Mouse (Mus musculus): ENCODE results near the gene Cap1. TPM values are rescaled to one million over a fixed set of nuclear protein-coding genes. Genes with fewer than 3 reads are reported as not detected.

Cap1 gene
- polyA plus RNA-seq (2016; fragmentation: Nextera tagmentation; extraction: Ambion mirVana) = 34.7 and 59.7 TPM in 2 replicates

DNA sequence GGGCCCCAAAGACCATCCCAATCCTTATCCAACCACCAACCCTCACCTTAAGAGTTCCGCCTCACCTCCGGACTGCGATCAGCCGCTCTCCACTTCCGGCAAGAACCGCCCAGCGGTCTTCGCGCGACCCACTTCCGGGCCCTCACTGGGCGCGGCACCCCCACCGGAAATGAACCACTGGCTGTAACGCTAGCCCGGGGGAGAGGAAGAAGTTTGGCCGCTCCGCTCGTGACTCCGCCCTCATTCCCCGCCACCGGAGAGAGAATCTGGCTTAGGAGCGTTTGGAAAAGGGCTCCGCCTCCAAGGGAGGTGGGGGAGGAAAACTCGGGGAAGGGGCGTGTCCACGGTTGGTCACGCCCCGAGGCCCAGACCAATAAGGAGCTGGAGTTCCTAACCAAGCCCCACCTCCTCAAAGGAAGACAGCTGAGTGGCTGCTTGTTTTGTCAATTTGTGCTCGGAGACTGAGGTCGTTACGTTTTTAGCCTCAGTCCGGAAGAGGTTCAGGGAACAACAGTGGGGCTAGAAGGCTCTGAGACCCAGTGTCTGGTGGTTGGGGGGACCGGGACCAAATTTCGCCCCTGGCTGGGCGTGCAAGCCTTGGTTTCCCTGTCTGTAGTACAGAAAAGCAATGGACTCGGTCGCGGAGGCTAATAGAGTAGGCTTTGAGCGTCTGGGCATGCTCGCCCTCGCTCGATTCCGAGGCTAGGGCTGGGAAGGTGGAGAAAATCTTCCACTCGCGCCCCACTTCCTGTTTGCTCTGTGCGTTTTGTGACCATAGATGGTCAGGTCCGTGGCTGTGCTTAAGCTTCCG is at the start of gene Cap1:
Cap1 (minus strand) TSS at position 289 of the 811 bp plus-strand sequence.
- peak within 1 kb of the TSS; percentile 70 for H3K4me2 ChIP-seq (replicated peaks)

DNA sequence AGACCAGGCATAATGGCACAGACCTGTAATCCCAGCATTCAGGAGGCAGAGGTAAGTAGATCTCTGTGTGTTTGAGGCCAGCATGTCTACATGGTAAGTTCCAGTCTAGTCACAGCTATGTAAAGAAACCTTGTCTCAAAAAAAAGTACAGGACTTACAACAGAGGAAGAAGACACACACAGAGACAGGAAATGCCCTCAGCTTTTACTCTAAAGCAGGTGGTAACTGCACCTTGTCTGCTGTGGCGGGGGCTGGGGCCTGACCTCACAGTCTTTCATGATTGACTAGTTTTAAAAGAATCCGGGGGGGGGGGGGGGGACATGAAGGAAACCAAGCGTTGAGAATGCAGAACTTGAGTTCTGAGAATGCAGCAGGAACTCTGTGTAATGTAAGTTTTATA is 48.0 kb upstream of the Cap1 start:
- Histone ChIP-seq H3K9me3 (no peaks in the 10 kb centered on the region), H3K4me3 (no peak overlapping the region), H3K27me3 (replicated peaks) (no peaks in the 10 kb centered on the region), H3K9ac (no peak overlapping the region), H3K4me1 (no peaks in the 10 kb centered on the region), H3K4me2 (replicated peaks) (no peak overlapping the region), H3K36me3 (no peaks in the 10 kb centered on the region), H3K27ac (no peak overlapping the region)
- 61% methylated on average over 3 of the region's 3 CpGs for WGBS
- no peak for ATAC-seq (ENCODE audit: low FRiP score, low read depth)

More for the DNA sequence above, at the start of gene Cap1:
- Histone ChIP-seq H3K4me3 (peak within 1 kb of the TSS; percentile 62), H3K4me1 (peaks cover 19% of the 10 kb centered on the region), H3K9ac (peak within 1 kb of the TSS; percentile 77), H3K9me3 (no peaks in the 10 kb centered on the region), H3K27me3 (replicated peaks) (no peaks in the 10 kb centered on the region), H3K27ac (peak within 1 kb of the TSS; percentile 98), H3K36me3 (no peaks in the 10 kb centered on the region)
- peak; percentile 95 for ATAC-seq (ENCODE audit: low FRiP score, low read depth)
- WGBS = under 1% methylated on average over 49 of the region's 49 CpGs

DNA sequence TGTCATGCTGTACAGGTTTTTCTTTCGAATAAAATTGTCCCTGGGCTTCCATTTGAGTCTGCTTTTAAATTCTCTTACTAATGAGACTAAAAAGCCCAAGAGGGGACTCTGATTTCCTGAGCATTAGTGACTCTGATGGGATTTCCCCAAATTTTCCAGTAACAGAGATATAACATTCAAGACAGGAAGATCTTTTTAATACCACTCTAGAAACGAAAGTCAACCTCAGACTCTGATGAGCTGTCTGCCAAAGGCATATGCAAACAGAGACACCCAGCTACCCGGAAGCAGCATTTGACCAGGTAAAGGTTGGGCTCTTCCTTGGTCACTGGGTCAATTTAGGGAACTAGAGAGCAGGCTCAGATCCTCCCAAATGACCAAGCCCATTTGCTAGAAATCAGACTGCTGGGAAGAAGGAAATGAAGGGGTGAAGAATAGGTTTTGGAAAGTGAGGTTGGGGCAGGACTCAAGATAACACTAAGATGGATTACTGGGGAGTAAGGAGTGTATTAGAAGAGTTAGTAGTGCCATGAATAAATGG is 47.3 kb upstream of the Cap1 start:
- Histone ChIP-seq H3K27ac (no peak overlapping the region), H3K36me3 (no peaks in the 10 kb centered on the region), H3K4me3 (no peak overlapping the region), H3K9ac (no peak overlapping the region), H3K27me3 (replicated peaks) (no peaks in the 10 kb centered on the region), H3K4me2 (replicated peaks) (no peak overlapping the region), H3K9me3 (no peaks in the 10 kb centered on the region), H3K4me1 (no peaks in the 10 kb centered on the region)
- WGBS = 70% methylated on average over 3 of the region's 3 CpGs
- ATAC-seq (ENCODE audit: low FRiP score, low read depth) = no peak

GRCm38 (mm10) chr4:122932239-122932978 is 46.6 kb upstream of the Cap1 start:
- H3K4me1 ChIP-seq = no peaks in the 10 kb centered on the region
- H3K9me3 ChIP-seq = no peaks in the 10 kb centered on the region
- ATAC-seq (ENCODE audit: low FRiP score, low read depth) = no peak
- no peaks in the 10 kb centered on the region for H3K27me3 ChIP-seq (replicated peaks)
- H3K4me2 ChIP-seq (replicated peaks) = no peak overlapping the region
- H3K4me3 ChIP-seq = no peak overlapping the region
- no peaks in the 10 kb centered on the region for H3K36me3 ChIP-seq
- H3K27ac ChIP-seq = no peak overlapping the region
- 80% methylated on average over 8 of the region's 8 CpGs for WGBS
- no peak overlapping the region for H3K9ac ChIP-seq

- H3K9ac ChIP-seq = no peak overlapping the region
These were observed 45.2 kb upstream of the Cap1 start for GRCm38 (mm10) chr4:122930939-122931590.

GRCm38 (mm10) chr4:122923392-122924344 is 37.8 kb upstream of the Cap1 start:
- Histone ChIP-seq H3K9me3 (no peaks in the 10 kb centered on the region), H3K27ac (no peak overlapping the region), H3K27me3 (replicated peaks) (no peaks in the 10 kb centered on the region), H3K4me2 (replicated peaks) (no peak overlapping the region), H3K4me1 (no peaks in the 10 kb centered on the region), H3K36me3 (no peaks in the 10 kb centered on the region), H3K4me3 (no peak overlapping the region), H3K9ac (no peak overlapping the region)
- 88% methylated on average over 15 of the region's 15 CpGs for WGBS
- ATAC-seq (ENCODE audit: low FRiP score, low read depth) = no peak

More at GRCm38 (mm10) chr4:122930939-122931590, 45.2 kb upstream of the Cap1 start:
- H3K4me2 ChIP-seq (replicated peaks) = no peak overlapping the region
- H3K4me1 ChIP-seq = no peaks in the 10 kb centered on the region
- no peak for ATAC-seq (ENCODE audit: low FRiP score, low read depth)
- H3K4me3 ChIP-seq = no peak overlapping the region
- WGBS = 87% methylated on average over 2 of the region's 2 CpGs
- no peaks in the 10 kb centered on the region for H3K27me3 ChIP-seq (replicated peaks)
- H3K36me3 ChIP-seq = no peaks in the 10 kb centered on the region
- no peaks in the 10 kb centered on the region for H3K9me3 ChIP-seq
- no peak overlapping the region for H3K27ac ChIP-seq

GRCm38 (mm10) chr4:122922841-122923240 is 37.0 kb upstream of the Cap1 start:
- Histone ChIP-seq H3K27me3 (replicated peaks) (no peaks in the 10 kb centered on the region), H3K4me1 (no peaks in the 10 kb centered on the region), H3K4me2 (replicated peaks) (no peak overlapping the region), H3K27ac (no peak overlapping the region), H3K4me3 (no peak overlapping the region), H3K9me3 (no peaks in the 10 kb centered on the region), H3K9ac (no peak overlapping the region), H3K36me3 (no peaks in the 10 kb centered on the region)
- 0% methylated on average over 1 of the region's 1 CpGs for WGBS
- no peak for ATAC-seq (ENCODE audit: low FRiP score, low read depth)

DNA sequence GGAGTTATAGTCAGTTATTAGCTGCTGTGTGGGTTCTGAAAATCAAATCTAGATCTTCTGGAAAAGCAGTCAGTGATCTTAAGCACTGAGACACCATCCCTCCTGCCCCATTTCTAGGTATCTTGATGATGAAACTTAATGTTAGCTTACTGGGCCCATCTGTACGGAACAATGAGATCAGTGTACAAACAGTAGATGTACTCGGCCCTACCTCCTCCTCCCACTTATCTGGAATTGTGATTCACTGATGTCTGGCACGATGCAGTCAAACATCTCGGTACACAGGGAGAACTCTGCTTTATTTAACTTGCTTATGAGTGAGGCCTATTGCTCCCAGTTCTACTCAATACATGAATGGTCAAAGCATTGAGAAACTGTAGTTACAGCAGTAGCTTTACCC is 30.1 kb upstream of the Cap1 start:
- no peak overlapping the region for H3K9ac ChIP-seq
- H3K9me3 ChIP-seq = peaks cover 8% of the 10 kb centered on the region; the same call in 1 of the 2 replicates
- no peaks in the 10 kb centered on the region for H3K36me3 ChIP-seq
- H3K4me3 ChIP-seq = no peak overlapping the region
- ATAC-seq (ENCODE audit: low FRiP score, low read depth) = no peak
- H3K4me2 ChIP-seq (replicated peaks) = no peak overlapping the region
- WGBS = 90% methylated on average over 4 of the region's 4 CpGs
- no peaks in the 10 kb centered on the region for H3K4me1 ChIP-seq
- H3K27me3 ChIP-seq (replicated peaks) = no peaks in the 10 kb centered on the region
- no peak overlapping the region for H3K27ac ChIP-seq

- ATAC-seq (ENCODE audit: low FRiP score, low read depth) = no peak
- H3K36me3 ChIP-seq = no peaks in the 10 kb centered on the region
- H3K27ac ChIP-seq = no peak overlapping the region
- H3K4me1 ChIP-seq = no peaks in the 10 kb centered on the region
- H3K4me2 ChIP-seq (replicated peaks) = no peak overlapping the region
- H3K4me3 ChIP-seq = no peak overlapping the region
- H3K9me3 ChIP-seq = peaks cover 8% of the 10 kb centered on the region; the same call in 1 of the 2 replicates
- H3K9ac ChIP-seq = no peak overlapping the region
- WGBS = 88% methylated on average over 7 of the region's 7 CpGs
- no peaks in the 10 kb centered on the region for H3K27me3 ChIP-seq (replicated peaks)
These were observed 28.3 kb upstream of the Cap1 start for GRCm38 (mm10) chr4:122914186-122914585.

- Histone ChIP-seq H3K27me3 (replicated peaks) (no peaks in the 10 kb centered on the region), H3K4me2 (replicated peaks) (no peak overlapping the region), H3K36me3 (no peaks in the 10 kb centered on the region), H3K4me1 (no peaks in the 10 kb centered on the region), H3K27ac (no peak overlapping the region), H3K4me3 (no peak overlapping the region), H3K9ac (no peak overlapping the region), H3K9me3 (peaks cover 8% of the 10 kb centered on the region; the same call in 1 of the 2 replicates)
- WGBS = 74% methylated on average over 5 of the region's 5 CpGs
- ATAC-seq (ENCODE audit: low FRiP score, low read depth) = no peak
These were observed 26.8 kb upstream of the Cap1 start for GRCm38 (mm10) chr4:122912613-122913012.

DNA sequence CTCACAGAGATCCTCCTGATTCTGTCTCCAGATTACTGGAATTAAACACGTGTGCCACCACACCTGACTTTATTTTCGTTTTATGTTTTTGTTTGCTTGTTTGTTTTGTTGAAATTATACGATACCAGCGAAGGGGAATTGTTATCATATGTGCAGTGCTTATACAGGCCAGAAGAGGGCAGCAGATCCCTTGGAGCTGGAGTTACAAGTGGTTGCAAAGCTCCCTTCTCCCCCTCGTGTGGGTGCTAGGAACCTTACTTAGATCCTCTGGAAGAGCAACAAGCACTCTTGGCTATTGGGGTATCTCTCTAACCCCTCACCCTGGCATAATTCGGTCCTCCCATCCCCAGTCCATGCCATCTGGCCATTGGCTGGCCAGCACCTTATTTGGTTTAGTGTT is 24.7 kb upstream of the Cap1 start:
- Histone ChIP-seq H3K9me3 (peaks cover 8% of the 10 kb centered on the region; the same call in 1 of the 2 replicates), H3K4me3 (no peak overlapping the region), H3K27ac (no peak overlapping the region), H3K4me2 (replicated peaks) (no peak overlapping the region), H3K4me1 (no peaks in the 10 kb centered on the region), H3K9ac (no peak overlapping the region), H3K27me3 (replicated peaks) (no peaks in the 10 kb centered on the region), H3K36me3 (no peaks in the 10 kb centered on the region)
- 48% methylated on average over 6 of the region's 6 CpGs for WGBS
- ATAC-seq (ENCODE audit: low FRiP score, low read depth) = no peak
